Mouse (Mus musculus): ENCODE data around the gene Epha6. TPM values are rescaled to one million over a fixed set of nuclear protein-coding genes. Genes with fewer than 3 reads are reported as not detected.

The Epha6 gene
- polyA plus RNA-seq, 1 experiment from 2014 or later: 0.34 TPM

DNA sequence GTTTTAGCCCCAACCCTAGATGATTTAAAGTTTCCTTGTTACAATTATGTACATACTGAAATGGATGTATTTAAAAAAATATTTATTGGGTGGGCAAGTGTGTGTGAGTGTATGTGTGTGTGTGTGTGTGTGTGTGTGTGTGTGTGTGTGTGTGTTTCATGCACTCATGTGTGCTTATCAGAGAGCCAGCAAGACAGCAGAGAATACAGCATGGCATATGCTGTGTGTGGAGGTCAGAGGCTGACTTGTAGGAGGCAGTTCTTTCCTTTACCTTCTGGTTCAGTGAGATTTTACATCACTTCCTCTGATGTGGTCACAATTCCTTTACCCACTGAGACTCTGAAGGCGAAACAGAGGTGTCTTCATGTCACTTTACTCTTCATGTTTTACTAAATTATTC lies 321.4 kb downstream of the Epha6 start:
- H3K4me3 ChIP-seq (replicated peaks; ENCODE audit: low read length): no peak overlapping the region
- H3K9ac ChIP-seq (ENCODE audit: low read length): no peak overlapping the region
- H3K27ac ChIP-seq (ENCODE audit: low read length): no peak overlapping the region
- no peaks in the 10 kb centered on the region for H3K36me3 ChIP-seq (ENCODE audit: control insufficient read depth, insufficient read depth, low read length)
- H3K9me3 ChIP-seq (replicated peaks; ENCODE audit: control insufficient read depth, low read length): no peaks in the 10 kb centered on the region
- no peaks in the 10 kb centered on the region for H3K4me1 ChIP-seq (ENCODE audit: control insufficient read depth, insufficient read depth, low read length)
- WGBS: 52% methylated on average over 1 of the region's 1 CpGs
- H3K27me3 ChIP-seq (ENCODE audit: control insufficient read depth, insufficient read depth, low read length): no peaks in the 10 kb centered on the region
- ATAC-seq (ENCODE audit: insufficient read depth, low FRiP score): no peak
- no peak overlapping the region for H3K4me2 ChIP-seq (ENCODE audit: low read depth, low read length)

DNA sequence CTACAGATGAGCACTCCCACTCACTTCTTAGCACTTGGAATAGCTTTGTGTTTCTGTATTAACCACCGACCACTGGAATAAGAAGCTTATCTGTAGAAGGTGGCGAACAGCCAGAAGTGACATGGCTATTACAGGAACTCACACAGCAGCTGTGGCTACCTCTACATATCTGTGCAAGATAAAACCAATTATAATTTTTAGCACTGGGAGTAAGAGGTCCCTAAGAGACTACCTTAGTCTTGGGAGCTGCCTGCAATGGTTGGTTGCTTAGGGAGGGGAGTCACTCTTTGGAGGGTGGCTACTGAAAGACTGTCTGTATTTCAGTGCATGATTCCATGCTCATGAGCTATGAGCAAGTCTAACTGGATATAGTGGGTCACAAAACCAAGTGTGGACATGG lies 331.2 kb downstream of the Epha6 start:
- Histone ChIP-seq H3K4me3 (replicated peaks; ENCODE audit: low read length) (no peak overlapping the region), H3K9ac (ENCODE audit: low read length) (no peak overlapping the region), H3K4me1 (ENCODE audit: control insufficient read depth, insufficient read depth, low read length) (no peaks in the 10 kb centered on the region), H3K9me3 (replicated peaks; ENCODE audit: control insufficient read depth, low read length) (no peaks in the 10 kb centered on the region), H3K36me3 (ENCODE audit: control insufficient read depth, insufficient read depth, low read length) (no peaks in the 10 kb centered on the region), H3K27ac (ENCODE audit: low read length) (no peak overlapping the region), H3K4me2 (ENCODE audit: low read depth, low read length) (no peak overlapping the region), H3K27me3 (ENCODE audit: control insufficient read depth, insufficient read depth, low read length) (no peaks in the 10 kb centered on the region)
- 66% methylated on average over 2 of the region's 2 CpGs for WGBS
- ATAC-seq (ENCODE audit: insufficient read depth, low FRiP score): 0 out of 2 replicates have a peak, but pooled peaks have one; percentile 13

DNA sequence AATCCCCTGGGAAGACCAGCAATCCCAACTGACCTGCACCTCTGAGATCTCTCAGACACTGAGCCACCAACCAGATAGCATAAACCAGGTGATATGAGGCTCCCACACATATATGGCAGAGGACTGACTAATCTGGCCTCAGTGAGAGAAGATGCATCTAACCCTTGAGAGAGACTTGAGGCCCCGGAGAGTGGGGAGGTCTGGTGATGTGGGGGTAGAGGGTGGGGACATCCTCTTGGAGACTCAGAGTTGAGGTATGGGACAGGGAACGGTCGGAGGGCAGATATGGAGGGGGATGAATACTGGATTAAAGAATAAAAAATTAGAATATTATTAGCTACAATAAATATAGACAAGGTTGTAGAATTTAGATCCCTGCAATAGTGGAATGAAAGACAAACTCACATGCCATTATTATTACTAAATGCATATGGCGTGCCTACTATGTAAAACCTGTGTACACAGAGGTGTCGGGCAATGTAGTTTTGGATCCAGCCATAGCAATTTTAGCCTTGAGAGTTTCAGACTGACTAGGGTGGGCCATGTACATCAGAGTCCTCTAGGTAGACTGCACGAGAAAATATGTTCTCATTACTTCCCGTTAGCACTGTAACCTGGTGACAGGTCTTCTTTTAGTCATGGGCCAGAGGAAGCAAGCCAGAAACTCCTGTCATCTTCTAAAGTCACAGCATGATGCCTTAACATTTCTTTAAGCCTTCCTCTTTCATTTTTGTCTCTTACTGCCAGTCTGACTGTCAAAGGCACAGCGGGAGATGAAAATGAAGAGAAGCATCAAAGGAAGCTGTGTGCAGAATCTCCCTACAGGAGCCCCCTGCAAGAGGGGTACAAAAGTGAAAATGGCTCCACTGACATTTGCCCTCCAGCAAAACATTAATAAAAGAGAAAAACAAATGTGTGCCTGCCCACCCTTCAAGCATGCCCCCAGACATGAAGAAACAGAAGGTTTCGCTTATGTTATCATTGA lies 338.7 kb downstream of the Epha6 start:
- H3K4me2 ChIP-seq (ENCODE audit: low read depth, low read length): no peak overlapping the region
- no peaks in the 10 kb centered on the region for H3K27me3 ChIP-seq (ENCODE audit: control insufficient read depth, insufficient read depth, low read length)
- no peak overlapping the region for H3K9ac ChIP-seq (ENCODE audit: low read length)
- 83% methylated on average over 9 of the region's 9 CpGs for WGBS
- no peak for ATAC-seq (ENCODE audit: insufficient read depth, low FRiP score)
- no peaks in the 10 kb centered on the region for H3K36me3 ChIP-seq (ENCODE audit: control insufficient read depth, insufficient read depth, low read length)
- no peaks in the 10 kb centered on the region for H3K9me3 ChIP-seq (replicated peaks; ENCODE audit: control insufficient read depth, low read length)
- H3K4me3 ChIP-seq (replicated peaks; ENCODE audit: low read length): no peak overlapping the region
- no peak overlapping the region for H3K27ac ChIP-seq (ENCODE audit: low read length)
- H3K4me1 ChIP-seq (ENCODE audit: control insufficient read depth, insufficient read depth, low read length): no peaks in the 10 kb centered on the region

- no peaks in the 10 kb centered on the region for H3K36me3 ChIP-seq (ENCODE audit: control insufficient read depth, insufficient read depth, low read length)
- no peaks in the 10 kb centered on the region for H3K9me3 ChIP-seq (replicated peaks; ENCODE audit: control insufficient read depth, low read length)
- H3K9ac ChIP-seq (ENCODE audit: low read length): no peak overlapping the region
- 67% methylated on average over 6 of the region's 6 CpGs for whole genome bisulfite sequencing
- no peaks in the 10 kb centered on the region for H3K27me3 ChIP-seq (ENCODE audit: control insufficient read depth, insufficient read depth, low read length)
- no peak overlapping the region for H3K4me2 ChIP-seq (ENCODE audit: low read depth, low read length)
- no peak for ATAC-seq (ENCODE audit: insufficient read depth, low FRiP score)
- no peak overlapping the region for H3K27ac ChIP-seq (ENCODE audit: low read length)
- H3K4me3 ChIP-seq (replicated peaks; ENCODE audit: low read length): no peak overlapping the region
- H3K4me1 ChIP-seq (ENCODE audit: control insufficient read depth, insufficient read depth, low read length): no peaks in the 10 kb centered on the region
These were observed 340.4 kb downstream of the Epha6 start for GRCm38 (mm10) chr16:60264719-60265508.

DNA sequence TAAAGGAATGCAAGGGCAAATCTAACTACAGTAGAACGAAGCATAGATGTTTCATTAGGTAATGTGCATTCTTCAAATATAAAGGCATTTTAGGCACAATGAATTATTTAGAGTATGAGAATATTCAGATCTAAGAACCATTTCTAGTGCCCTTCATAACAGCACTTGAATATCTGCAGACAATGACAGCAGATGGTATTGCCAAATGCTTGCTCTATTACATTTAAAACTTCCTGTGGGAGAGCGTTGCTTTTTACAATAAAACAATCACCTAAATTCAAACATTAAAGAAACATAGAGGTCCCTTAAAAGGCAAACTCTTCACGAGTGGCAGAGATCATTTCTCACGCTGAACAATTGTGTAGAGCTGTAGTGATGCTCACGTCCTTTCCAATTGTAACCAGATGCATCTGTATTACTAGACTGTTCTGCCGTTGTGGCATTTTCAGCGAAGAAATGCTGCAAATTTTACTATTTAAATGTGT lies 347.1 kb downstream of the Epha6 start:
- Histone ChIP-seq H3K9ac (ENCODE audit: low read length) (no peak overlapping the region), H3K27me3 (ENCODE audit: control insufficient read depth, insufficient read depth, low read length) (no peaks in the 10 kb centered on the region), H3K27ac (ENCODE audit: low read length) (no peak overlapping the region), H3K9me3 (replicated peaks; ENCODE audit: control insufficient read depth, low read length) (no peaks in the 10 kb centered on the region), H3K4me2 (ENCODE audit: low read depth, low read length) (no peak overlapping the region), H3K36me3 (ENCODE audit: control insufficient read depth, insufficient read depth, low read length) (no peaks in the 10 kb centered on the region), H3K4me3 (replicated peaks; ENCODE audit: low read length) (no peak overlapping the region), H3K4me1 (ENCODE audit: control insufficient read depth, insufficient read depth, low read length) (no peaks in the 10 kb centered on the region)
- 79% methylated on average over 7 of the region's 7 CpGs for WGBS
- no peak for ATAC-seq (ENCODE audit: insufficient read depth, low FRiP score)

- no peak overlapping the region for H3K4me3 ChIP-seq (replicated peaks; ENCODE audit: low read length)
- H3K4me2 ChIP-seq (ENCODE audit: low read depth, low read length): no peak overlapping the region
- no peaks in the 10 kb centered on the region for H3K4me1 ChIP-seq (ENCODE audit: control insufficient read depth, insufficient read depth, low read length)
- no peak overlapping the region for H3K27ac ChIP-seq (ENCODE audit: low read length)
- H3K9ac ChIP-seq (ENCODE audit: low read length): no peak overlapping the region
- no peaks in the 10 kb centered on the region for H3K27me3 ChIP-seq (ENCODE audit: control insufficient read depth, insufficient read depth, low read length)
- ATAC-seq (ENCODE audit: insufficient read depth, low FRiP score): no peak
- H3K36me3 ChIP-seq (ENCODE audit: control insufficient read depth, insufficient read depth, low read length): no peaks in the 10 kb centered on the region
- no peaks in the 10 kb centered on the region for H3K9me3 ChIP-seq (replicated peaks; ENCODE audit: control insufficient read depth, low read length)
- 74% methylated on average over 2 of the region's 2 CpGs for WGBS
These were observed 347.7 kb downstream of the Epha6 start for GRCm38 (mm10) chr16:60257623-60258022.

GRCm38 (mm10) chr16:60257044-60257443 lies 348.3 kb downstream of the Epha6 start:
- H3K4me3 ChIP-seq (replicated peaks; ENCODE audit: low read length): no peak overlapping the region
- no peak overlapping the region for H3K9ac ChIP-seq (ENCODE audit: low read length)
- H3K27me3 ChIP-seq (ENCODE audit: control insufficient read depth, insufficient read depth, low read length): no peaks in the 10 kb centered on the region
- ATAC-seq (ENCODE audit: insufficient read depth, low FRiP score): no peak
- no peak overlapping the region for H3K27ac ChIP-seq (ENCODE audit: low read length)
- H3K4me1 ChIP-seq (ENCODE audit: control insufficient read depth, insufficient read depth, low read length): no peaks in the 10 kb centered on the region
- H3K9me3 ChIP-seq (replicated peaks; ENCODE audit: control insufficient read depth, low read length): no peaks in the 10 kb centered on the region
- WGBS: 79% methylated on average over 4 of the region's 4 CpGs
- H3K4me2 ChIP-seq (ENCODE audit: low read depth, low read length): no peak overlapping the region
- no peaks in the 10 kb centered on the region for H3K36me3 ChIP-seq (ENCODE audit: control insufficient read depth, insufficient read depth, low read length)

GRCm38 (mm10) chr16:60239356-60240190 lies 365.8 kb downstream of the Epha6 start:
- H3K9ac ChIP-seq (ENCODE audit: low read length): no peak overlapping the region
- no peak overlapping the region for H3K27ac ChIP-seq (ENCODE audit: low read length)
- no peak for ATAC-seq (ENCODE audit: insufficient read depth, low FRiP score)
- no peaks in the 10 kb centered on the region for H3K9me3 ChIP-seq (replicated peaks; ENCODE audit: control insufficient read depth, low read length)
- no peaks in the 10 kb centered on the region for H3K27me3 ChIP-seq (ENCODE audit: control insufficient read depth, insufficient read depth, low read length)
- 80% methylated on average over 2 of the region's 2 CpGs for WGBS
- no peak overlapping the region for H3K4me3 ChIP-seq (replicated peaks; ENCODE audit: low read length)
- no peaks in the 10 kb centered on the region for H3K4me1 ChIP-seq (ENCODE audit: control insufficient read depth, insufficient read depth, low read length)
- H3K4me2 ChIP-seq (ENCODE audit: low read depth, low read length): no peak overlapping the region
- H3K36me3 ChIP-seq (ENCODE audit: control insufficient read depth, insufficient read depth, low read length): no peaks in the 10 kb centered on the region

Data from stomach, embryonic 16.5 days (tissue).